ENCODE assay signal across 8 mouse cellular contexts in genomic region chr5:124540905-124541601, GRCm38 (mm10). TPM values are rescaled to one million over a fixed set of nuclear protein-coding genes. Genes with fewer than 3 reads are reported as not detected.
DNase-seq lines count a peak whose midpoint lies in the region; ATAC-seq and TF ChIP-seq lines count a peak whose summit lies in the region.

No protein-coding gene starts in this region.

- H3K27me3 ChIP-seq in cerebellum, adult 2 months (ENCODE audit: control insufficient read depth, insufficient read depth, low read length) = no peaks in the 10 kb centered on the region
- H3K27me3 ChIP-seq in hindbrain, embryonic 16.5 days (replicated peaks; ENCODE audit: control insufficient read depth, insufficient read depth, low read length) = no peaks in the 10 kb centered on the region
- no peaks in the 10 kb centered on the region for H3K27me3 ChIP-seq in liver, adult 2 months (ENCODE audit: control insufficient read depth, insufficient read depth, low read length)
- H3K27me3 ChIP-seq in midbrain, postnatal 0 days (ENCODE audit: insufficient read depth, low read length) = no peaks in the 10 kb centered on the region

- under 1% methylated on average over 77 of the region's 89 CpGs for WGBS in cerebellum, adult 2 months
- under 1% methylated on average over 63 of the region's 89 CpGs for WGBS in hindbrain, embryonic 16.5 days
- WGBS in liver, adult 2 months = under 1% methylated on average over 80 of the region's 89 CpGs
- WGBS in midbrain, postnatal 0 days = under 1% methylated on average over 71 of the region's 89 CpGs

- peaks cover 21% of the 10 kb centered on the region; the same call in 1 of the 2 replicates for H3K79me2 ChIP-seq in liver, adult 2 months (ENCODE audit: control insufficient read depth, insufficient read depth, low read length)

- H3K27ac ChIP-seq in cerebellum, adult 2 months (ENCODE audit: insufficient read depth, low read length) = no peak overlapping the region
- H3K27ac ChIP-seq in hindbrain, embryonic 16.5 days (ENCODE audit: low read depth, low read length) = peak overlapping the region; percentile 75
- H3K27ac ChIP-seq in liver, adult 2 months (replicated peaks; ENCODE audit: insufficient read depth, low read depth, low read length) = peak overlapping the region; percentile 89
- H3K27ac ChIP-seq in midbrain, postnatal 0 days (ENCODE audit: low read depth, low read length) = peak overlapping the region; percentile 70; the same call in 1 of the 2 replicates

- no peak for TF ChIP-seq CTCF in cerebellum, adult 2 months (IDR thresholded peaks at IDR 0.05; ENCODE audit: borderline replicate concordance, insufficient read depth, low read depth, low read length)
- no peak for TF ChIP-seq CTCF in liver, adult 2 months (IDR thresholded peaks at IDR 0.05; ENCODE audit: low read depth, low read length)
- no peak for TF ChIP-seq CTCF in midbrain, postnatal 0 days (IDR thresholded peaks at IDR 0.05)

- peak overlapping the region; percentile 89 for H3K4me3 ChIP-seq in cerebellum, adult 2 months (replicated peaks; ENCODE audit: insufficient read depth, low read depth, low read length)
- peak overlapping the region; percentile 61 for H3K4me3 ChIP-seq in hindbrain, embryonic 16.5 days (ENCODE audit: low read length)
- H3K4me3 ChIP-seq in liver, adult 2 months (ENCODE audit: insufficient read depth, low read depth, low read length) = peak overlapping the region; percentile 86
- H3K4me3 ChIP-seq in midbrain, postnatal 0 days (ENCODE audit: low read depth, low read length) = peak overlapping the region; percentile 84

- no peaks in the 10 kb centered on the region; the same call in 1 of the 2 replicates for H3K4me1 ChIP-seq in cerebellum, adult 2 months (ENCODE audit: control insufficient read depth, insufficient read depth, low read length)
- H3K4me1 ChIP-seq in hindbrain, embryonic 16.5 days (ENCODE audit: control insufficient read depth, insufficient read depth, low read depth, low read length) = peaks cover 11% of the 10 kb centered on the region
- H3K4me1 ChIP-seq in liver, adult 2 months (ENCODE audit: control insufficient read depth, insufficient read depth, low read length) = peaks cover 5% of the 10 kb centered on the region
- H3K4me1 ChIP-seq in midbrain, postnatal 0 days (ENCODE audit: insufficient read depth, low read length) = no peaks in the 10 kb centered on the region

- no peak for DNase-seq in frontal cortex, postnatal 25 days (ENCODE audit: low spot score in 2 of 2)
- DNase-seq in cerebellum, adult 2 months = peak; percentile 50 to 55
- DNase-seq in gastrocnemius, adult 8-10 months (ENCODE audit: low spot score in 2 of 2) = peak; percentile 52 to 59
- peak; percentile 82 for DNase-seq in liver, adult 2 months (ENCODE audit: extremely low read depth, low read depth, low spot score)
- peak; percentile 47 for DNase-seq in midbrain, postnatal 0 days (ENCODE audit: low spot score)
- peak; percentile 37 to 55 for DNase-seq in spleen, postnatal 14 days (ENCODE audit: low spot score in 2 of 2)

- peaks cover 13% of the 10 kb centered on the region; the same call in 1 of the 2 replicates for H3K36me3 ChIP-seq in hindbrain, embryonic 16.5 days (ENCODE audit: control insufficient read depth, insufficient read depth, low read length)
- peaks cover 29% of the 10 kb centered on the region for H3K36me3 ChIP-seq in liver, adult 2 months (ENCODE audit: control insufficient read depth, insufficient read depth, low read length)
- peaks cover 13% of the 10 kb centered on the region for H3K36me3 ChIP-seq in midbrain, postnatal 0 days (ENCODE audit: insufficient read depth, low read length)

- ATAC-seq in frontal cortex, adult (ENCODE audit: low TSS enrichment) = peak; percentile 32
- ATAC-seq in hindbrain, embryonic 16.5 days = peak; percentile 69
- ATAC-seq in midbrain, postnatal 0 days (ENCODE audit: low FRiP score) = peak; percentile 80

- H3K9me3 ChIP-seq in hindbrain, embryonic 16.5 days (ENCODE audit: control insufficient read depth, low read length) = no peaks in the 10 kb centered on the region
- H3K9me3 ChIP-seq in midbrain, postnatal 0 days (ENCODE audit: low read length) = no peaks in the 10 kb centered on the region

- H3K9ac ChIP-seq in hindbrain, embryonic 16.5 days (ENCODE audit: low read depth, low read length) = peak overlapping the region; percentile 79
- peak overlapping the region; percentile 91 for H3K9ac ChIP-seq in liver, adult 2 months (ENCODE audit: low read depth, low read length)
- H3K9ac ChIP-seq in midbrain, postnatal 0 days (replicated peaks; ENCODE audit: low read length, poor library complexity, severe bottlenecking) = peak overlapping the region; percentile 58

- TF ChIP-seq POLR2A in cerebellum, adult 2 months (IDR thresholded peaks at IDR 0.05; ENCODE audit: borderline replicate concordance, insufficient read depth, low read length) = no peak
- TF ChIP-seq POLR2A in liver, adult 2 months (IDR thresholded peaks at IDR 0.05; ENCODE audit: extremely low read depth, insufficient read depth, low read length) = 0 out of 2 replicates have a peak, but pooled peaks have one; percentile 14

- peak overlapping the region; percentile 84 for H3K4me2 ChIP-seq in hindbrain, embryonic 16.5 days (ENCODE audit: low read length)
- peak overlapping the region; percentile 72 for H3K4me2 ChIP-seq in midbrain, postnatal 0 days (ENCODE audit: low read depth, low read length, poor library complexity, severe bottlenecking)

RNA-seq across cellular contexts. Expression of gene Tmed2, which starts 0.6 kb away (rescaled TPM):
- polyA plus RNA-seq in cerebellum, adult 2 months (2012; rRNA removed) = 120 and 124 TPM in 2 replicates
- total RNA-seq in gastrocnemius, adult 8-10 months (2022) = 100 to 1,000 TPM; 149 to 173 (median 155) TPM
- polyA plus RNA-seq in hindbrain, embryonic 16.5 days (2015; fragmentation: Nextera tagmentation; extraction: Ambion mirVana) = 342 and 347 TPM in 2 replicates
- 374 and 414 TPM in 2 replicates for total RNA-seq in liver, adult 2 months (2014; rRNA removed)
- 124 and 135 TPM in 2 replicates for polyA plus RNA-seq in liver, adult 2 months (2012; rRNA removed)
- 228 and 273 TPM in 2 replicates for total RNA-seq in midbrain, postnatal 0 days (2014; rRNA removed)
- polyA plus RNA-seq in midbrain, postnatal 0 days (2015; fragmentation: Nextera tagmentation; extraction: Ambion mirVana) = 313 and 326 TPM in 2 replicates

RNA-seq across cellular contexts. Expression of gene Rilpl1, which starts 9.9 kb away (rescaled TPM):
- 20.2 and 22.7 TPM in 2 replicates for polyA plus RNA-seq in cerebellum, adult 2 months (2012; rRNA removed)
- total RNA-seq in gastrocnemius, adult 8-10 months (2022) = 100 to 1,000 TPM; 208 to 326 (median 241) TPM
- polyA plus RNA-seq in hindbrain, embryonic 16.5 days (2015; fragmentation: Nextera tagmentation; extraction: Ambion mirVana) = 13.9 and 14.5 TPM in 2 replicates
- total RNA-seq in liver, adult 2 months (2014; rRNA removed) = 1.4 and 1.6 TPM in 2 replicates
- 0.97 and 2.0 TPM in 2 replicates for polyA plus RNA-seq in liver, adult 2 months (2012; rRNA removed)
- 14.8 and 14.9 TPM in 2 replicates for total RNA-seq in midbrain, postnatal 0 days (2014; rRNA removed)
- polyA plus RNA-seq in midbrain, postnatal 0 days (2015; fragmentation: Nextera tagmentation; extraction: Ambion mirVana) = 11.2 and 11.9 TPM in 2 replicates

RNA-seq across cellular contexts. Expression of gene Ddx55, which starts 11.6 kb away (rescaled TPM):
- 37.9 and 41.6 TPM in 2 replicates for polyA plus RNA-seq in cerebellum, adult 2 months (2012; rRNA removed)
- total RNA-seq in gastrocnemius, adult 8-10 months (2022) = 1 to 10 TPM; 3.8 to 8.0 (median 4.9) TPM
- 25.1 TPM in 2 replicates for polyA plus RNA-seq in hindbrain, embryonic 16.5 days (2015; fragmentation: Nextera tagmentation; extraction: Ambion mirVana)
- total RNA-seq in liver, adult 2 months (2014; rRNA removed) = 3.0 and 3.8 TPM in 2 replicates
- polyA plus RNA-seq in liver, adult 2 months (2012; rRNA removed) = 3.5 and 6.3 TPM in 2 replicates
- total RNA-seq in midbrain, postnatal 0 days (2014; rRNA removed) = 14.9 and 20.5 TPM in 2 replicates
- 21.9 and 26.9 TPM in 2 replicates for polyA plus RNA-seq in midbrain, postnatal 0 days (2015; fragmentation: Nextera tagmentation; extraction: Ambion mirVana)

RNA-seq across cellular contexts. Expression of gene Eif2b1, which starts 37.9 kb away (rescaled TPM):
- 36.7 and 38.4 TPM in 2 replicates for polyA plus RNA-seq in cerebellum, adult 2 months (2012; rRNA removed)
- total RNA-seq in gastrocnemius, adult 8-10 months (2022) = 10 to 100 TPM; 33.3 to 42.9 (median 38.7) TPM
- polyA plus RNA-seq in hindbrain, embryonic 16.5 days (2015; fragmentation: Nextera tagmentation; extraction: Ambion mirVana) = 64.1 and 66.3 TPM in 2 replicates
- total RNA-seq in liver, adult 2 months (2014; rRNA removed) = 10.5 and 13.0 TPM in 2 replicates
- polyA plus RNA-seq in liver, adult 2 months (2012; rRNA removed) = 12.0 and 13.2 TPM in 2 replicates
- 38.4 and 40.2 TPM in 2 replicates for total RNA-seq in midbrain, postnatal 0 days (2014; rRNA removed)
- 55.2 and 61.9 TPM in 2 replicates for polyA plus RNA-seq in midbrain, postnatal 0 days (2015; fragmentation: Nextera tagmentation; extraction: Ambion mirVana)

RNA-seq across cellular contexts. Expression of gene Gtf2h3, which starts 37.9 kb away (rescaled TPM):
- polyA plus RNA-seq in cerebellum, adult 2 months (2012; rRNA removed) = 46.0 and 46.1 TPM in 2 replicates
- total RNA-seq in gastrocnemius, adult 8-10 months (2022) = 10 to 100 TPM; 12.7 to 18.5 (median 16.5) TPM
- 36.3 and 40.2 TPM in 2 replicates for polyA plus RNA-seq in hindbrain, embryonic 16.5 days (2015; fragmentation: Nextera tagmentation; extraction: Ambion mirVana)
- 11.9 and 12.2 TPM in 2 replicates for total RNA-seq in liver, adult 2 months (2014; rRNA removed)
- polyA plus RNA-seq in liver, adult 2 months (2012; rRNA removed) = 21.2 and 23.9 TPM in 2 replicates
- total RNA-seq in midbrain, postnatal 0 days (2014; rRNA removed) = 26.9 and 30.4 TPM in 2 replicates
- 24.6 and 27.1 TPM in 2 replicates for polyA plus RNA-seq in midbrain, postnatal 0 days (2015; fragmentation: Nextera tagmentation; extraction: Ambion mirVana)

Comparison
In these comparisons a context has a peak if more than half of its experiments do, and no peak if none do; other contexts are left out.
1. DNase-seq: peak in cerebellum, adult 2 months (2 of 2), gastrocnemius, adult 8-10 months (2 of 2), liver, adult 2 months (single experiment), midbrain, postnatal 0 days (single experiment) and spleen, postnatal 14 days (2 of 2); none in frontal cortex, postnatal 25 days (0 of 2).
2. Peak in every context shown above with its lines, with median percentiles within 50 percentile points of each other: ATAC-seq, H3K4me3 ChIP-seq and H3K9ac ChIP-seq.